Mouse (Mus musculus) ES-E14 (cell line): ENCODE data around the gene Frem1.

Source experiments
- CHD2 ChIP-seq: IDR thresholded peaks from 2 replicates; pipeline ENCODE4 v1.6.1; 2014; ENCODE audit warnings: mild to moderate bottlenecking, low read depth, low read length, inconsistent platforms
- HCFC1 ChIP-seq: IDR thresholded peaks from 2 replicates; pipeline ENCODE4 v1.6.1; 2012; ENCODE audit warnings: low read length, inconsistent platforms, borderline replicate concordance; ENCODE audit not compliant: insufficient read depth
- MAFK ChIP-seq: IDR thresholded peaks from 2 replicates; pipeline ENCODE4 v1.6.1; 2014; ENCODE audit warnings: mild to moderate bottlenecking, low read depth, low read length, inconsistent platforms; ENCODE audit not compliant: insufficient read depth
- ZC3H11A ChIP-seq: IDR thresholded peaks from 2 replicates; pipeline ENCODE4 v1.6.1; 2012; ENCODE audit warnings: low read depth, mild to moderate bottlenecking, inconsistent platforms, low read length, borderline replicate concordance
- ZNF384 ChIP-seq: IDR thresholded peaks from 2 replicates; pipeline ENCODE4 v1.6.1; 2012; ENCODE audit warnings: low read depth, low read length, inconsistent platforms

DNA sequence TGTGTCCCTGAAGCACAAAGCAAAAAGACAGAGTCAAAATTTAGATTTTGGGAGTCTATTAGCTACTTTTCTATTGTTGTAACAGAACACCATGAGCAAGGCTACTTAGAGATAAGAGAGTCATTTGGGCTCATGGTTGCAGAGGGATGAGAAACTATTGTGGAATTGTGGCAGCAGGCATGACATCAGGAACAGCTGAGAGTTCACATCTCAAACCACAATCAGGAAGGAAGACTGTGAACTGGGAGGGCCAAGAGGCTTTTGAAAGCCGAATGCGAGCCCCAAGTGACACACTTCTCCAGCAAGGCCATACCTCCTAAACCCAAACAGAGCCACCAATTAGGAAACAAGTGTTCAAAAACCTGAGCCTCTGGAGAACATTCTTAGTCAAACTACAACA lies 9.4 kb upstream of the Frem1 start:
- TF ChIP-seq ZNF384 = no peak
- TF ChIP-seq CHD2 = no peak
- TF ChIP-seq ZC3H11A = no peak
- no peak for TF ChIP-seq HCFC1
- TF ChIP-seq MAFK = no peak
